Mouse (Mus musculus): ENCODE data around the gene Zfhx3. TPM values are rescaled to one million over a fixed set of nuclear protein-coding genes. Genes with fewer than 3 reads are reported as not detected.

The Zfhx3 gene
- polyA plus RNA-seq, 1 experiment from 2014 or later, result 22.0 TPM

DNA sequence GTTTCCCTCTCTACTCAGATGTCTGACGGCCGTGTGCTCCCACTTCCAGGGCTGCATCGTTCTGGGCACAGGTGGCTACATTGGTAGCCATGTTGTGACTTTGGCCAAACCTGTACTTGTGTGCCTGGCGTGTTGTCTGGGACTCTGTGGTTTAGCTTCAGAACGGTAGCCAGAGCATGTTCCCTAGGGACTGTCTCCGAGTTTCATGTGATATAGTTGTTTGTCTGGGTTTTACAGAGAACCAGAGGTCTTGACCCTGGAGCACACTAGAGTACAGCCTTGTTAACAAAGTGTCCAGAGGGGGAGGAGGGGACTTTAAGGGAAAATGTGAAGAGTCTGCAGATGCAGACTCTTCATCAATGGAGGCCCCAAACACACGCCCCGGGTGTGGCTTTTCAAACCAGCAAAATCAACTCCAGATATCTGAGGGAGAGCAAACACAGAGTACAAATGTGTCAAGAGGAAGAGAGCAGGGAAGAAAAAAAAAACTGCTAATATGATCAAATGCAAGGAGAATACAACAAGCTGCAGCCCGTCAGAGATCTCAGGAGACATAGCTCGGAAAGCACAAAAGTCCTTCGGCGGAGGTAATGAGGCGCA lies 650.6 kb downstream of the Zfhx3 start:
- Histone ChIP-seq H3K4me3 (no peak overlapping the region), H3K36me3 (no peaks in the 10 kb centered on the region), H3K27me3 (ENCODE audit: insufficient read depth, poor library complexity, severe bottlenecking) (no peaks in the 10 kb centered on the region), H3K4me1 (replicated peaks) (peaks cover 37% of the 10 kb centered on the region), H3K9me3 (no peaks in the 10 kb centered on the region), H3K27ac (peak overlapping the region; percentile 30; the same call in 1 of the 2 replicates)
- peak; percentile 22 for DNase-seq (ENCODE audit: low spot score)
- WGBS, result 47% methylated on average over 13 of the region's 13 CpGs

DNA sequence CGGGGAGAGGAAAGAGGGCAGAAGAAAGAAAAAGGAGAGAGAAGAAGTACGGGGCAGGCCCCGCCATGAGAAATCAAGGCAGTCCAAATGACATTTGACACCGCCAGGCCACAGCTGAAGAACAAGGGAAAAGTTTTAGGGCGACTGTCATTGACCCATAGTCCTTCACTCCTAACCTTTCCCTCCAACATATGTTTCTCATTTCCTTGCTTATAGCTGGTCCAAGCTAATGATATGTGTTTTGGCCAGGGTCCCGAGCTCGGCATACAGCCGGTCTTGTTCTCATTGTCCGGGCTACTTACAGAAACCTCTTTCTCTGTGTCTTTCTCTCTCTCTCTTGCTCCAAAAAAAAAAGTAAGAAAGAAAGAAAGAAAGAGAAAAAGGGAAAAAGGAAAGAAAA lies 651.4 kb downstream of the Zfhx3 start:
- Histone ChIP-seq H3K4me1 (replicated peaks) (peaks cover 37% of the 10 kb centered on the region), H3K9me3 (no peaks in the 10 kb centered on the region), H3K27ac (peak overlapping the region; percentile 30; the same call in 1 of the 2 replicates), H3K36me3 (no peaks in the 10 kb centered on the region), H3K27me3 (ENCODE audit: insufficient read depth, poor library complexity, severe bottlenecking) (no peaks in the 10 kb centered on the region), H3K4me3 (no peak overlapping the region)
- 43% methylated on average over 9 of the region's 9 CpGs for WGBS
- DNase-seq (ENCODE audit: low spot score), result peak; percentile 41

- 39% methylated on average over 9 of the region's 9 CpGs for WGBS
- peak; percentile 31 for DNase-seq (ENCODE audit: low spot score)
- no peaks in the 10 kb centered on the region for H3K27me3 ChIP-seq (ENCODE audit: insufficient read depth, poor library complexity, severe bottlenecking)
- no peak overlapping the region for H3K4me3 ChIP-seq
- no peaks in the 10 kb centered on the region for H3K9me3 ChIP-seq
- H3K4me1 ChIP-seq (replicated peaks), result peaks cover 37% of the 10 kb centered on the region
- no peaks in the 10 kb centered on the region for H3K36me3 ChIP-seq
- peak overlapping the region; percentile 19; the same call in 1 of the 2 replicates for H3K27ac ChIP-seq
These were observed 652.1 kb downstream of the Zfhx3 start for GRCm38 (mm10) chr8:108594361-108595060.

DNA sequence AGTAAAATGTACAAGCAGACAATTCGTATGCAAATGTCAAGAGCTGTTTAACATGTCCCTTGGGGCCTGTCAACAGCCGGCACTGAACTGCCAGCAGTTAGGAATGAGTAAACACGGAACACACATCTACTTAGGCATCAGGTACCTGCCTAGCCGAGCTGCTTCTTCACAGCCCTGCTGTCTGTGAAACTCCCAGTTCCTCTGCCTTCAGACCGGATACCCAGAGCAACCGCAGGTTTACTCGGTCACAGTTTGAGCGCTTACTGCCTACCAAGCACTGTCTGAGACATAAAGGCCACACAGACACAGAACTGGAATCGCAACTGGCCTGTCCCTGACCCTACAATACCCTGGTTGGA lies 652.6 kb downstream of the Zfhx3 start:
- 0 out of 2 replicates have a peak overlapping the region, but pooled peaks have one; percentile 19 for H3K27ac ChIP-seq
- no peak overlapping the region for H3K4me3 ChIP-seq
- H3K36me3 ChIP-seq, result no peaks in the 10 kb centered on the region
- H3K4me1 ChIP-seq (replicated peaks), result peaks cover 37% of the 10 kb centered on the region
- DNase-seq (ENCODE audit: low spot score), result peak; percentile 19
- 56% methylated on average over 9 of the region's 9 CpGs for WGBS
- H3K27me3 ChIP-seq (ENCODE audit: insufficient read depth, poor library complexity, severe bottlenecking), result no peaks in the 10 kb centered on the region
- H3K9me3 ChIP-seq, result no peaks in the 10 kb centered on the region

GRCm38 (mm10) chr8:108595721-108596495 lies 653.5 kb downstream of the Zfhx3 start:
- Histone ChIP-seq H3K36me3 (no peaks in the 10 kb centered on the region), H3K9me3 (no peaks in the 10 kb centered on the region)
- WGBS, result 84% methylated on average over 19 of the region's 19 CpGs

DNA sequence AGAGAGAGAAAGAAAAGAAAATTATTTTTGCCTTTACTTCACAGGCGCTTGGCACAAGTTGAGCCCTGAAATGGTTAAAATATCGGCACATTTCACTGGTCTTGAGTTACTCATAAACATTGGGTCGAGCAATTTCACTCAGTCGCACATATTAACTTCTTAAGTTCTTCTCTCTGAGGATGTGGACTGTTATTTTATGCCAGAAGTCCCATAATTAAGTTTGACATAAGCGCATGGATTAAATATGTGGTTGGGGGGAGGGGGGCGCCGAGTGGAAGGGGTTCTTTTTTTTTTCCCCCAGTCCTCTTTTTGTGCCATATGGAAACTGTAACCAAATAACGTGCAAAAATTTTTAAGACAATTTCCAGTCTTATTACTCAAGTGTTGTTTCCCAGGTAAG lies 656.6 kb downstream of the Zfhx3 start:
- Histone ChIP-seq H3K4me1 (replicated peaks) (peaks cover 19% of the 10 kb centered on the region), H3K27ac (no peak overlapping the region), H3K27me3 (ENCODE audit: insufficient read depth, poor library complexity, severe bottlenecking) (no peaks in the 10 kb centered on the region), H3K4me3 (no peak overlapping the region), H3K9me3 (no peaks in the 10 kb centered on the region), H3K36me3 (no peaks in the 10 kb centered on the region)
- 79% methylated on average over 8 of the region's 8 CpGs for WGBS
- no peak for DNase-seq (ENCODE audit: low spot score)

More at GRCm38 (mm10) chr8:108595721-108596495, 653.5 kb downstream of the Zfhx3 start:
- Histone ChIP-seq H3K4me3 (no peak overlapping the region), H3K4me1 (replicated peaks) (peaks cover 37% of the 10 kb centered on the region), H3K27ac (peak overlapping the region; percentile 13; the same call in 1 of the 2 replicates), H3K27me3 (ENCODE audit: insufficient read depth, poor library complexity, severe bottlenecking) (no peaks in the 10 kb centered on the region)
- DNase-seq (ENCODE audit: low spot score), result no peak

DNA sequence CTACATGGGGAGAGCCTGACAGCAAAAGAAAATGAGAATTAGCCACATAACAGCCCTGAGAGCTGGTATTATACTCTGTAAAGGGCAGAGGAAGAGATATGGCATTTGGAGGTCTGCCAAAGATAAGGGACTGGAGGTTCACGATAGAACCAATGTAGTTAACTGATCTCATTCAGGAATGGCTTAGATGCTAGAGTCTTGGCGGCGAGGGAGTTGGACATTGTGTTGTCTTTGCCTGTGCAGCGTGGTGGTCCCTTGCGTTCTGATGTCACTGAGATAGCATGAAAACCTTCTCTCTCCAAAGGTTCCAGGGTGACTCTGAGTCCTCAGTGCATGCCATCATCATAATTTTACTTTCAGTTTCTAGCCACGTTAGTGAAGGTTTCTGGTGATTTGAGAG lies 657.1 kb downstream of the Zfhx3 start:
- H3K27me3 ChIP-seq (ENCODE audit: insufficient read depth, poor library complexity, severe bottlenecking), result no peaks in the 10 kb centered on the region
- peaks cover 13% of the 10 kb centered on the region for H3K4me1 ChIP-seq (replicated peaks)
- no peak overlapping the region for H3K27ac ChIP-seq
- no peak overlapping the region for H3K4me3 ChIP-seq
- H3K9me3 ChIP-seq, result no peaks in the 10 kb centered on the region
- no peak for DNase-seq (ENCODE audit: low spot score)
- 89% methylated on average over 6 of the region's 6 CpGs for WGBS
- no peaks in the 10 kb centered on the region for H3K36me3 ChIP-seq

DNA sequence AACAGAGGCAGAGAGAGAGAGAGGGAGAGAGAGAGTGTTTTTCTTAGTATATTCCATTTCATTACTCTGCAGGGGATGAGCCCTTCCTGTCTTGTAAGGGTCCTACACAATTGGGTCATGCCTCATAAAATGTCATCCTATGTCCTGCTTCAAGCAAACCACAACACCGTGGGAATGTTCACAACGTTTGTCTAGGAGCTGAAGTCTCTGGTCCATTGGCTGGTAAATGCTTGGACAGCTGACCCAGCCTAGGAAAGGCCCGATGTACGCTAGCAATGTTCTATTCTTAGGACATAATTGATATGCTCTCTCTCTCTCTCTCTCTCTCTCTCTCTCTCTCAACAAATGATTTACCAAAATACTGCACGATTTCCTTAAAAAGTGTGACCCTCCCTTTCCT lies 666.2 kb downstream of the Zfhx3 start:
- no peaks in the 10 kb centered on the region for H3K9me3 ChIP-seq
- peaks cover 17% of the 10 kb centered on the region for H3K4me1 ChIP-seq (replicated peaks)
- H3K36me3 ChIP-seq, result no peaks in the 10 kb centered on the region
- DNase-seq (ENCODE audit: low spot score), result no peak
- no peak overlapping the region for H3K27ac ChIP-seq
- H3K27me3 ChIP-seq (ENCODE audit: insufficient read depth, poor library complexity, severe bottlenecking), result peaks cover 10% of the 10 kb centered on the region; the same call in 1 of the 2 replicates
- WGBS, result 78% methylated on average over 5 of the region's 5 CpGs
- H3K4me3 ChIP-seq, result no peak overlapping the region

GRCm38 (mm10) chr8:108609114-108609513 lies 666.7 kb downstream of the Zfhx3 start:
- WGBS, result 85% methylated on average over 5 of the region's 5 CpGs
- DNase-seq (ENCODE audit: low spot score), result no peak
- no peaks in the 10 kb centered on the region for H3K36me3 ChIP-seq

GRCm38 (mm10) chr8:108611141-108611674 lies 668.8 kb downstream of the Zfhx3 start:
- WGBS, result 88% methylated on average over 9 of the region's 9 CpGs

More at GRCm38 (mm10) chr8:108609114-108609513, 666.7 kb downstream of the Zfhx3 start:
- Histone ChIP-seq H3K9me3 (no peaks in the 10 kb centered on the region), H3K27ac (no peak overlapping the region), H3K4me1 (replicated peaks) (peaks cover 21% of the 10 kb centered on the region), H3K27me3 (ENCODE audit: insufficient read depth, poor library complexity, severe bottlenecking) (peaks cover 10% of the 10 kb centered on the region; the same call in 1 of the 2 replicates), H3K4me3 (no peak overlapping the region)

DNA sequence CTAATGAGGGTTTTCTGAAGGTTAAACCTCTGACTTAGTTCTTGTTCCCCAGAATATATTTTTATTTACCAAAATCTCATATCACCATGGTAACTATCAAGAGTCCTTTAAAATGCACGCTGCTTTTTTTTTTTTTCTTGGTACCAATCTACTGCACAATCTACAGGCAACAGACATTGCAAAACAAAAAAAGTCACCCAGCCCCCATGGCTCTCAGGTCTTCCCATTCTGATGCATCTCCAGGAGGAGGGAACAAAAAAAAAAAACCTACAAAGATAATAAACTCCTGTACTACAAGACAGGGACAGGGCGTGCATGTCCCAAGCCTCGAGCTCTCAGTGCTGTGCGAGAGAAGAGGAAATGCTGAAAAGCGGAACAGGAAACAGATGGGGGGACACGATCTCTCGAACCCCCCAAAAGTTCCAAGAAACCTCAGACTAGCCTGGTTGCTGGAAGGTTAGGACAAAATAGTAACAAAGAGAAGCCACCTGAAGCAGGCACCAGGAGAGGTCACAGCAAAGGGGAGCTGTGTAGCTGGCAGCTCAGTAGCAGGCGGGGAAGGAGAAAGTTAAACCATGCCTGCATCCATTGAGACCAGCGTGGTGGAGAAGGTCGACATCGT lies 669.5 kb downstream of the Zfhx3 start:
- no peak overlapping the region for H3K4me3 ChIP-seq
- H3K4me1 ChIP-seq (replicated peaks), result peaks cover 21% of the 10 kb centered on the region
- 65% methylated on average over 11 of the region's 11 CpGs for WGBS
- H3K36me3 ChIP-seq, result no peaks in the 10 kb centered on the region
- peak overlapping the region; percentile 54; the same call in 1 of the 2 replicates for H3K27ac ChIP-seq
- H3K27me3 ChIP-seq (ENCODE audit: insufficient read depth, poor library complexity, severe bottlenecking), result peaks cover 7% of the 10 kb centered on the region; the same call in 1 of the 2 replicates
- H3K9me3 ChIP-seq, result no peaks in the 10 kb centered on the region
- DNase-seq (ENCODE audit: low spot score), result peak; percentile 13

More at GRCm38 (mm10) chr8:108611141-108611674, 668.8 kb downstream of the Zfhx3 start:
- H3K4me3 ChIP-seq, result no peak overlapping the region
- no peaks in the 10 kb centered on the region for H3K36me3 ChIP-seq
- DNase-seq (ENCODE audit: low spot score), result no peak
- peaks cover 21% of the 10 kb centered on the region for H3K4me1 ChIP-seq (replicated peaks)
- no peaks in the 10 kb centered on the region for H3K9me3 ChIP-seq
- H3K27ac ChIP-seq, result no peak overlapping the region
- H3K27me3 ChIP-seq (ENCODE audit: insufficient read depth, poor library complexity, severe bottlenecking), result peaks cover 10% of the 10 kb centered on the region; the same call in 1 of the 2 replicates

DNA sequence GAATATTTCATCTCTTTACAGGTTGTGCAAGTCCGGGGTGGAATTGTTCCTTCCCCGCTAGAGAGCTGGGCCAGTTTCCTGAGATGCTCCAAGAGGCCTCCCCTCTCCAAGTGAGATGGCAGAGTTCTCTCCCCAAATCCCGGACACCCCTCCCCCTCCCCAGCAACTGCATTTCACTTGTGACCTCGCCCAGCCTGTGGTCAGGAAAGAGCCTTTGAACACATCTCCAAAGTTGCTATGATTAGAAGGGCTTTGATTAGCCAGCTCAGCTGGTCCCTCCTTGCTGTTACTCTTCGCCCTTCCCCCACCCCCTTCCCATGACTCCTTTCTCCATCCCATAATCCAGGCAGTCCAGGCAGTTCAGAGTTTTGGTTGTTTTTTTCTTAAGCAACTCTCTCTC lies 670.4 kb downstream of the Zfhx3 start:
- peak; percentile 58 for DNase-seq (ENCODE audit: low spot score)

More for the DNA sequence above, 670.4 kb downstream of the Zfhx3 start:
- 0 out of 2 replicates have a peak, but pooled peaks cover 1% of the 10 kb centered on the region for H3K27me3 ChIP-seq (ENCODE audit: insufficient read depth, poor library complexity, severe bottlenecking)
- no peaks in the 10 kb centered on the region for H3K36me3 ChIP-seq
- 22% methylated on average over 5 of the region's 5 CpGs for WGBS
- peaks cover 21% of the 10 kb centered on the region for H3K4me1 ChIP-seq (replicated peaks)
- H3K9me3 ChIP-seq, result no peaks in the 10 kb centered on the region
- peak overlapping the region; percentile 66 for H3K27ac ChIP-seq
- no peak overlapping the region for H3K4me3 ChIP-seq

Data from hindbrain, embryonic 10.5 days (tissue).